Mouse (Mus musculus): ENCODE results near the gene Ifit3b.
"Not testable (repeated sequence)": the region's sequence is repeated elsewhere in the genome, so short reads cannot be mapped to it uniquely, and the experiment has no call there.

The Ifit3b gene

DNA sequence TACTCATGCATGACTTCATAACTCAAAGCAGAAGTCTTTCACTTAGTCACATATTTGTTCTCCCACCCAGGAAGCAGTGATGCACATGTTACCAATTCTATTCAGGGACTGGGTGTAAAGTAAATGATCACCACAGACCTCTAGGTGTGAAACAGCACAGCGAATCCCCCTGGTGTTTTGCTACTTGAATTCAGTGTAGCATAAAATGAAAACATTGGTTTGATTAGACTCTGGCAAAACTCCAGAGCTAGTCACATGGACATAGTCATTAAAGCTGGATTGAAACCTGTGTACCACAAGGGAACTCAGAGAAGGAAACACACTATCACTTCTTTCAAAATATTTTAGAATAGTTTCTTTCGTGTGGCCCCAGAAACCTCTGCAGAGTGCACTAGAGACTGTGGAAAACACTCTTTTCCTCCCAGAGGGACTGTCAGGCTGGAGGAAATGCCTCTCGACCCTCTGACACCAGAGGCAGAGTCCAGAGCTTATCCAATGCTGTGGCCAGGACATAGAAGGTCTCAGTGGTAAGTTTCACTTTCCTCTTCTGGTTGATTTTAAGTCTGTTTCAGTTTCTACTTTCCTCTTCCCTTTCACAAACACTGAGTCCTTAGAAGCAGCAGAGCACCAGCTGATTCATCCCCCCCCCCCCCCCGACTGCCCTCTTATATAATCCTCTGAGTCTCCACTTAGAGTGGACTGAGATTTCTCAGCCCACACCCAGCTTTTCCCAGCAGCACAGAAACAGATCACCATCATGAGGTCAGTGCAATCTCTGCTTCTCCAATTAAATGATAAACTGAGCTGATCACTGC is at the start of gene Ifit3b:
Gene Ifit3b, plus strand, starts transcription at position 734 of the 815 bp plus-strand sequence.
- peak; percentile 16 for DNase-seq

GRCm38 (mm10) chr19:34562556-34562955 is 45.2 kb upstream of the Ifit3b start:
- DNase-seq: no peak

DNA sequence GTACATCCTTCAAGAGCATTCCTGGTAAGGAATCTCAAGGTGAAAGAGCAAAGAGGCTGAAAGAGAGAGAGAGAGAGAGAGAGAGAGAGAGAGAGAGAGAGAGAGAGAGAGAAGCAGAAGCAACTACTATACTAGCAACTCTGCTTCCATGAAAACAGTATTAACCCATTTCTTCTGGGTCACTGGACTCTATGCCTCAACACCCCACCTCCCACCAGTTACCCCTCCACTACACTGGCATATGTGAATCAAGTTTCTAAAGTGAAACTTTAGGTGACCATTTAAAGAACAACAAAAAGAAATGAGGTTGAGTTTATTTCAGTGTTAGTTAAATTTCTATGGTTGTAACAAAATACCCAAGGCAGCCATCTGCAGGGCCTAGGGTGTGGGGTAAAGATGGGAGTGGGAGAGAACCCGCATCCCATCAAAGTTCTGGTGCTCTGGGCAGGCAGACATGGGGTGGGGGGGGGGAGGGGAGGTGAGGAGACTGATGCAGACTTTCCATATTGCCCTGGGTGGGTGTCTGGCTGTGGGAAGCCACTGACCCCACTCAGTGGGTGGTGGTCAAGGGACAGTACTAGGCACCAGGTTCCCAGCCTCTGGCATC is 41.5 kb upstream of the Ifit3b start:
- no peak for DNase-seq

- no peak for DNase-seq
These were observed 38.5 kb upstream of the Ifit3b start for GRCm38 (mm10) chr19:34568988-34569895.

GRCm38 (mm10) chr19:34569896-34570476 is 37.8 kb upstream of the Ifit3b start:
- DNase-seq: no peak

DNA sequence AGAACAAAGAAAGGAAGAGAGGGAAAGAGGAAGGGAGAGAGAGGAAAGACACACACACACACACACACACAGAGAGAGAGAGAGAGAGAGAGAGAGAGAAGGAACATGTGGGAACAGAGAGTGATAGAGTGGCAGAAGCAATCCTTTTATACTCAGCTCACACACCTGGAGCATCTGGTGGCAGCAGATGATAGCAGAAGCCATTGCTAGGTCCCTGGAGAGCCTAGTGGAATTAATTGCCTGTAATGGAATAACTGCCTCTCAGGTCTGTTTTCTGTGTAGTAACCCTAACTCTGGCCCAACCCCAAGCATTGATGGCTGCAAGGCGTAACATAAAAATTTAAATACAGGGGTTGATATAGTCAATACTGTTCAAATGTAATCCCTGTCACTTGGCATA is 36.7 kb upstream of the Ifit3b start:
- no peak for DNase-seq

GRCm38 (mm10) chr19:34573650-34574049 is 34.1 kb upstream of the Ifit3b start:
- no peak for DNase-seq

GRCm38 (mm10) chr19:34577121-34577520 is 30.6 kb upstream of the Ifit3b start:
- DNase-seq: no peak

DNA sequence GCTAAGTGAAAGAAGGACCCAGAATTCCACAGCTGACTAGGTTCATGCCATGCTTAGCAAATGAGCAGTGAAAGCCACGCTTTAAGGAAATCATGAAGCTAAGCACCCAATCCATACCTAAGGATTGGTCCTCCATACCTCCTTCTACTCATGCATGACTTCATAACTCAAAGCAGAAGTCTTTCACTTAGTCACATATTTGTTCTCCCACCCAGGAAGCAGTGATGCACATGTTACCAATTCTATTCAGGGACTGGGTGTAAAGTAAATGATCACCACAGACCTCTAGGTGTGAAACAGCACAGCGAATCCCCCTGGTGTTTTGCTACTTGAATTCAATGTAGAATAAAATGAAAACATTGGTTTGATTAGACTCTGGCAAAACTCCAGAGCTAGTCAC is 25.1 kb upstream of the Ifit3b start:
- not testable (repeated sequence) for DNase-seq

DNA sequence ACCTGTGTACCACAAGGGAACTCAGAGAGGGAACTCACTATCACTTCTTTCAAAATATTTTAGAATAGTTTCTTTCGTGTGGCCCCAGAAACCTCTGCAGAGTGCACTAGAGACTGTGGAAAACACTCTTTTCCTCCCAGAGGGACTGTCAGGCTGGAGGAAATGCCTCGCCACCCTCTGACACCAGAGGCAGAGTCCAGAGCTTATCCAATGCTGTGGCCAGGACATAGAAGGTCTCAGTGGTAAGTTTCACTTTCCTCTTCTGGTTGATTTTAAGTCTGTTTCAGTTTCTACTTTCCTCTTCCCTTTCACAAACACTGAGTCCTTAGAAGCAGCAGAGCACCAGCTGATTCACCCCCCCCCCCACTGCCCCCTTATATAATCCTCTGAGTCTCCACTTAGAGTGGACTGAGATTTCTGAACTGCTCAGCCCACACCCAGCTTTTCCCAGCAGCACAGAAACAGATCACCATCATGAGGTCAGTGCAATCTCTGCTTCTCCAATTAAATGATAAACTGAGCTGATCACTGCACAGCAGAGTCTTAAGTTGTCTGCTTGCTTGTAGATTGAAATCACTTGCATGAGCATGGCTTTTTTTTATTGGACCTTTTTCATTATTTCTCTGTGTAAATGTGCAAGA is 24.5 kb upstream of the Ifit3b start, which contains the start of gene Ifit3:
Gene Ifit3, plus strand, starts transcription at position 406 of the 641 bp plus-strand sequence.
- DNase-seq: not testable (repeated sequence)

DNA sequence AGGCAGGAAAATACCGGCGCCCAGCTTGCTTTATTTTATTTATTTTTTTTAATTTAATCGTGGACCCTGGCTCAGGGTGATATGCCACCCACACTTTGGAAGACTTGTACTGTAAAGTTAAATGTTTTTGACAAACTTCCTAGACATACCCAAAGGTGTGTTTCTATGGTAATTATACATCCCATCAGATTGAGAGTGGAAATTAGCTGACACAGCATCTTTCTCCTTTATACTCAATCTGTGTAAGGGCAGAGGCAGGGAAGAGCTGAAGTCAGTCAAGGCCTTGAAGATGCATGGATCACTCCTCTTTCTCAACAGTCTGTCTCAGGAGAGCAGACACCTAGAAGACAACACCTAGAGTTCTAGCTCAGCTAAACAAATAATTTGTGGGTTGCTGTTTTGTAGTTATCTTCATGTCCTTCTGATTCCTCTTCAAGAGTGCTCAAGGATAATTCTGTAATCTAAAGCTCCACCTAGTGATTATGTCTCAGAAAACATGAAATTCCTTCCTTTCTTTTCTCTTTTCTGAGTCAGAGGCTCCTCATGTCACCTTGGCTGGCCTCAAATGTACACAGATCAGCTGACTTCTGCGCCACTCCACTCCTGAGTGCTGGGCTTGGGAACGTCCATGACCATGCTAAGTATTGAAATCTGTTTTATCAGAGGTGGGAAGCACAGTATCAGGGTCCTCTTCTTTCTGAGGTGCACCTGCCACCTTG is 21.9 kb upstream of the Ifit3b start:
- not testable (repeated sequence) for DNase-seq

DNA sequence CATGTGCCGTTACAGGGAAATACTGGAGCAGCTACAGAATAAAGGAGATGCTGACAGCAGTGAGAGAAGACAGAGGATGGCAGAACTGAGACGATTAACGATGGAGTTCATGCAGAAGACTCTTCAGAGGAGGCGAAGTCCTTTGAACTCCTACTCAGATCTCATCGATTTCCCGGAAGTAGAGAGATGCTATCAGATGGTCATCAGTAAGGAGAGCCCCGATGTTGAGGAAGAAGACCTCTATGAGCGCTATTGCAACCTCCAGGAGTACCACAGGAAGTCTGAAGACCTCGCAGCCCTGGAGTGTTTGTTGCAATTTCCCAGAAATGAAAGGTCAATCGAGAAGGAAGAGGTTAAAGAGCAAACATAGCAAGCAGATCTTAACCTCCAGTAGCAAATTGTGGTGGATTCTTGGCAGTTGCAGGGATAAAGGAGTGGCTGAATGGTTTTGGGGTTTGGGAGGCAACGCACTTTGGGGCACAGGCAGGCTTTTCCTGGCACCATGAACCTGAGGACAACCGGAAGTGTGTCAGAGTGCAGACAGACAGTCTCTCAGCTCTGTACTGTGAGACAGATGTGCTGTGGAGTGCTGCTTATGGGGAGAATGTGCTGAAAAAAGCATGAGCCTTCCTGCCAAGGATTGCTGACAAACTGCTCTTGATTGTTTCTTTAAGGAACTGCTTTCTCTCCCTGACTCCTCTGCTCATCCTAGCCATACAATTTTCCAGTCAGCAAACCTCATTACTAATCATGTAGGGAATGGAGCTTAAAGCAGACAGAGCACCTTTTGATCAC is 19.7 kb upstream of the Ifit3b start:
- DNase-seq: not testable (repeated sequence)

DNA sequence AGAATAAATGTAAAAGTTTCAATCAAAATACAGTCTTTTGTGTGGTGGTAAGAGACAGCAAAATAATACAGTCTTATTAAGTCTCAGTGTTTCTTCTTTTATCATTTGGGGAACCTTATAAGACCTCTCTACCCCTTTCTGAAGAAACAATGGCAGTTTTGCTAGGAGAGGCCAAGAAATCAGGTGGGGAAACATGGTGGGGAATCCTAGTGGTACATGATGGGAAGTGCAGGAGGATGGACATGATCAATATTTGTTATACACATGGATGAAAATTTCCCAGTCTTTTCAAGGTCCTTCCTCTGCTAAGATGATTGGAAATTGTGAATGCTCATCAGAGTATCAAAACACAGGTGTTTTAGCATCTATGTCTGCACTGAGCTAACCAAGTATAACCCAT is 18.8 kb upstream of the Ifit3b start:
- no peak for DNase-seq

- no peak for DNase-seq
These were observed 14.3 kb upstream of the Ifit3b start for GRCm38 (mm10) chr19:34593456-34593855.

GRCm38 (mm10) chr19:34594523-34594922 is 13.2 kb upstream of the Ifit3b start:
- not testable (repeated sequence) for DNase-seq

GRCm38 (mm10) chr19:34596811-34597210 is 11.0 kb upstream of the Ifit3b start:
- DNase-seq: no peak

- no peak for DNase-seq
These were observed 9.4 kb upstream of the Ifit3b start for GRCm38 (mm10) chr19:34598341-34598740.

- DNase-seq: not testable (repeated sequence)
These were observed 8.5 kb upstream of the Ifit3b start for GRCm38 (mm10) chr19:34599250-34599649.

DNA sequence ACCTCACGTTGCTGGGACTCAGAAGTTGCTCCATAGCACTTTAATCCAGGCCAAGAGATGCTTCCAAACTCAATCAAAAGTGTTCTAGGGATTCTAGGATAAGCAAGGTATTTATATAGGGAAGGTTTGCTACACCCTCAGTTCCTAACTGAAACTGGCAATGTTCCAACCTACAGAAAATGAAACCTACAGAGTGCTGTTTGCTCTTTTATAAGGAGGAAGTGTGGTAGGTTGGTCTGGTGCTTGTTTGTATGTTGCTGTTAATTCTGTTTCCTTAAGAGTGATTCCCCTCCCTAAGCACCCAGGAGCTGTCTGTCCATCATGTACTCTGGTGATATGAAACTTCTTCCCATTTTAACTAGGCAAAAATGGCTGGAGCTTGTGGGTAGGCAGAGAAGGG is 5.9 kb upstream of the Ifit3b start, which contains the start of gene Ifit1bl1:
Gene Ifit1bl1, minus strand, starts transcription at position 69 of the 400 bp plus-strand sequence.
- DNase-seq: not testable (repeated sequence)

- no peak for DNase-seq
These were observed 2.3 kb upstream of the Ifit3b start for GRCm38 (mm10) chr19:34605472-34605871.

GRCm38 (mm10) chr19:34610118-34610517 is 2.3 kb downstream of the Ifit3b start:
- DNase-seq: not testable (repeated sequence)
